Mouse (Mus musculus): ENCODE measurements around the gene Zbtb9.

DNA sequence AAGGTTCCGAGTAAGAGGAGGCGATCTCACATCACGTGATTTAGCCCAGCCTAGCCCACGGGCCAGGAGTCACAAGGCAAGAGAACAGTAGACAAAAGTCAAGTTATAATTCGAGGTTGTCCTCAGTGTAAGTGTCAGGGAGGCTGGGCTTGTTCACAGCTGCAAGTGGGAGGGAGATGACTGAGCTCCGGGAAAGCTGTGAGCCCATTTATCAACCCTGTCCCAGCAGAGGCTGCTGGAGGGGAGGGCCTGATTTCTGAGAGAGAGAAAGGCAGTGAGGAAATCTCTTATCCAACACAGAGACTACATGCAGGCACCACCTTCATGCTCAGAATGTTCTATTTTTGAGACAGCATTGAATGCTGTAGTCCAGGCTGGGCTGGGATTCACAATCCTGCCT lies 39.9 kb downstream of the Zbtb9 start:
- TF ChIP-seq ZNF384 (IDR thresholded peaks at IDR 0.05; ENCODE audit: low read depth, low read length), result no peak
- TF ChIP-seq HCFC1 (IDR thresholded peaks at IDR 0.05; ENCODE audit: borderline replicate concordance, insufficient read depth, low read length), result no peak
- no peak for TF ChIP-seq MAFK (IDR thresholded peaks at IDR 0.05; ENCODE audit: insufficient read depth, low read depth, low read length)
- TF ChIP-seq CHD2 (IDR thresholded peaks at IDR 0.05; ENCODE audit: low read depth, low read length), result no peak
- TF ChIP-seq ZC3H11A (IDR thresholded peaks at IDR 0.05; ENCODE audit: borderline replicate concordance, low read depth, low read length), result no peak

All from ES-E14 (cell line).